Mouse (Mus musculus) heart, embryonic 11.5 days (tissue): ENCODE measurements around the gene Usp39. TPM values are rescaled to one million over a fixed set of nuclear protein-coding genes. Genes with fewer than 3 reads are reported as not detected.

Source experiments
- ATAC-seq: fragments of 200-750 bp; cut with Nextera tagmentation; replicated peaks from 2 replicates; pipeline ENCODE4 v1.8.0; 2017; ENCODE audit warnings: moderate library complexity; ENCODE audit not compliant: insufficient number of reproducible peaks, low FRiP score, low TSS enrichment
- H3K27ac ChIP-seq: fragments of 300-500 bp; sonication (generic); 2 replicates; pipeline ENCODE4 v1.5.1; 2014; ENCODE audit warnings: mild to moderate bottlenecking, low read depth, low read length
- H3K27me3 ChIP-seq: fragments of 300-500 bp; sonication (generic); 2 replicates; pipeline ENCODE4 v1.6.1; 2014; ENCODE audit warnings: mild to moderate bottlenecking, low read length, mixed read lengths; ENCODE audit not compliant: control insufficient read depth, insufficient read depth
- H3K36me3 ChIP-seq: fragments of 300-500 bp; sonication (generic); 2 replicates; pipeline ENCODE4 v1.6.1; 2014; ENCODE audit warnings: mild to moderate bottlenecking, low read length, moderate library complexity, mixed read lengths; ENCODE audit not compliant: control insufficient read depth, insufficient read depth
- H3K4me1 ChIP-seq: fragments of 300-500 bp; sonication (generic); 2 replicates; pipeline ENCODE4 v1.6.1; 2014; ENCODE audit warnings: low read length; ENCODE audit not compliant: control insufficient read depth, insufficient read depth
- H3K4me2 ChIP-seq: fragments of 300-500 bp; sonication (generic); 2 replicates; pipeline ENCODE4 v1.6.1; 2014; ENCODE audit warnings: mild to moderate bottlenecking, moderate library complexity
- H3K4me3 ChIP-seq: fragments of 300-500 bp; sonication (generic); 2 replicates; pipeline ENCODE4 v1.5.1; 2014; ENCODE audit warnings: low read depth, low read length
- H3K9ac ChIP-seq: fragments of 300-500 bp; sonication (generic); 2 replicates; pipeline ENCODE4 v1.6.1; 2014; ENCODE audit warnings: mild to moderate bottlenecking, low read depth, low read length, moderate library complexity
- H3K9me3 ChIP-seq: fragments of 300-500 bp; sonication (generic); replicated peaks from 2 replicates; pipeline ENCODE4 v1.6.1; 2016; ENCODE audit warnings: low read length; ENCODE audit not compliant: control insufficient read depth
- WGBS: fragments of 180-500 bp; shearing (Covaris S2); extraction: QIAGEN DNeasy Blood & Tissue Kit; methylation state at CpG from one replicate; pipeline ENCODE4 v1.1.7; 2014; ENCODE audit not compliant: insufficient replicate concordance; 5-methylcytosine and 5-hydroxymethylcytosine counted together
- polyA plus RNA-seq: library from polyadenylated mRNA; unstranded; fragments of >200 nt; fragmentation: Nextera tagmentation; extraction: Ambion mirVana; gene quantifications from 2 replicates; pipeline ENCODE4 v1.2.1, GENCODE M21; 2014

The Usp39 gene
- polyA plus RNA-seq, 1 experiment from 2014 or later, result 54.5 TPM

DNA sequence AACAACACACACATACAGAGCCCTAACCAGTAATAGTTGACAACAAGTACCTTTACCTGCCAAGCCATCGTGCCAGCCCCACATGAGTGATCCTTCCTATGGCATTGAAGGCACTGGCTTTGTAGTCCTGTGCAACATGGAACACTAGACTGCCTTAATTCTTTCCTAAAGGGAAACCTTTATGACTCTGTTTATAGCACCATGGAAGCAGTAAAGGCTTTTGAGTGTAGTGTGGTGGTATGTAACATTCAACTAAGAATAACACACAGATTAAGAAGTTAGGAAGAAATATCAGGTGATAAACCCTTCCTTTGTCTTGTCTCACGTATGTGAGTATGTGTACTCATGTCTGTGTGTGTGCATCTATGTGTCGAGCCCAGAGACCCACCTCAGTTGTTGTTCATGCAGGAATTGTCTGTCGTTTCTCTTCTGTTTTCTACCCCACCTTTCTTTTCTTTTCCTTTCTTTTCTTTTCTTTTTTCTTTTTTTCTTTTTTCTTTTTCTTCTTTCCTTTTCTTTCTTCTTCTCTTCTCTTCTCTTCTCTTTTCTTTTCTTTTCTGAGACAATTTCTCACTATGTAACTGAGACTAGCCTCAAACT, 22.0 kb upstream of the Usp39 start, which contains the start of gene Rnf181:
Gene Rnf181, minus strand, starts transcription at position 113 of the 600 bp plus-strand sequence.
- Histone ChIP-seq H3K27me3 (no peaks in the 10 kb centered on the region), H3K36me3 (no peaks in the 10 kb centered on the region), H3K4me1 (peaks cover 11% of the 10 kb centered on the region), H3K9ac (no peak within 1 kb of the TSS), H3K27ac (no peak within 1 kb of the TSS), H3K9me3 (no peaks in the 10 kb centered on the region), H3K4me2 (no peak within 1 kb of the TSS), H3K4me3 (no peak within 1 kb of the TSS)
- no peak for ATAC-seq
- 64% methylated on average over 4 of the region's 4 CpGs for WGBS

DNA sequence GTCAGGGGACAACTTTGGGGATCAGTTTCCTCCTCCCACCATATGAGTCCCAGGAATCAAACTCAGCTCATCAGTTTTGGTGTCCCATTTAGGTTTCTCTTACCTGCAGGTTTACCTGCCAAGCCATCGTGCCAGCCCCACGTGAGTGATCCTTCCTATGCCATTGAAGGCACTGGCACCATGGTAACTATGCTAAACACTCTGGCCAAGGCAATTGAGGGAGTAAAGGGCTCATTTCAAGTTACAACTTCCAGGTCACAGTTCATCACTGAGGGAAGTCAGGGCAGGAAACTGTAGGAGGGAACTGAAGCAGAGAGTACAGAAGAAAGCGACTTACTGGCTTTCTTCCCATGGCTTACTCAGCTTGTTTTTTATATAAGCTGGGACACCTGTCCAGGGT, 21.3 kb upstream of the Usp39 start:
- Histone ChIP-seq H3K4me2 (no peak overlapping the region), H3K9me3 (no peaks in the 10 kb centered on the region), H3K9ac (no peak overlapping the region), H3K4me1 (peaks cover 13% of the 10 kb centered on the region), H3K36me3 (no peaks in the 10 kb centered on the region), H3K4me3 (no peak overlapping the region), H3K27ac (no peak overlapping the region), H3K27me3 (no peaks in the 10 kb centered on the region)
- WGBS, result 67% methylated on average over 3 of the region's 3 CpGs
- ATAC-seq, result no peak

GRCm38 (mm10) chr6:72364985-72365384, 20.0 kb upstream of the Usp39 start:
- no peak for ATAC-seq
- H3K36me3 ChIP-seq, result 0 out of 2 replicates have a peak, but pooled peaks cover 5% of the 10 kb centered on the region
- H3K27me3 ChIP-seq, result no peaks in the 10 kb centered on the region
- no peak overlapping the region for H3K27ac ChIP-seq
- no peaks in the 10 kb centered on the region for H3K9me3 ChIP-seq
- no peak overlapping the region for H3K4me2 ChIP-seq
- H3K4me3 ChIP-seq, result no peak overlapping the region
- peaks cover 14% of the 10 kb centered on the region for H3K4me1 ChIP-seq
- H3K9ac ChIP-seq, result no peak overlapping the region
- WGBS, result 78% methylated on average over 6 of the region's 6 CpGs

DNA sequence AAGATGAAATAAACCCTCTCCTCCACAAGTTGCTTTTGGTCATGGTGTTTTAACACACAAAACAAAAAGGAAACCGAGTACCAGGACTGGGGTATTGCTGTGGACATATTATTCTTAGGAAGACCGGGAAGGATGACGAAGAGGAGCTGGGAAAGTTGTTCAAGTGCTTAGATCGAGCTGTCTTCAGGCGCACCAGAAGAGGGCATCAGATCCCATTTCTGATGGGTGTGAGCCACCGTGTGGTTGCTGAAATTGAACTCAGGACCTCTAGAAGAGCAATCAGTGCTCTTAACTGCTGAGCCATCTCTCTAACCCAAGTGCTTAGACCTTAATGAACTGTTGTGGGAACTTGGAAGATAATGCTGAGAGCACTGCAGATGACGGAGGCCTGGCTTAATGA, 19.0 kb upstream of the Usp39 start:
- Histone ChIP-seq H3K27ac (no peak overlapping the region), H3K27me3 (no peaks in the 10 kb centered on the region), H3K9me3 (no peaks in the 10 kb centered on the region), H3K4me1 (peaks cover 14% of the 10 kb centered on the region), H3K4me2 (no peak overlapping the region), H3K9ac (no peak overlapping the region), H3K36me3 (0 out of 2 replicates have a peak, but pooled peaks cover 5% of the 10 kb centered on the region), H3K4me3 (no peak overlapping the region)
- 45% methylated on average over 7 of the region's 7 CpGs for WGBS
- no peak for ATAC-seq

DNA sequence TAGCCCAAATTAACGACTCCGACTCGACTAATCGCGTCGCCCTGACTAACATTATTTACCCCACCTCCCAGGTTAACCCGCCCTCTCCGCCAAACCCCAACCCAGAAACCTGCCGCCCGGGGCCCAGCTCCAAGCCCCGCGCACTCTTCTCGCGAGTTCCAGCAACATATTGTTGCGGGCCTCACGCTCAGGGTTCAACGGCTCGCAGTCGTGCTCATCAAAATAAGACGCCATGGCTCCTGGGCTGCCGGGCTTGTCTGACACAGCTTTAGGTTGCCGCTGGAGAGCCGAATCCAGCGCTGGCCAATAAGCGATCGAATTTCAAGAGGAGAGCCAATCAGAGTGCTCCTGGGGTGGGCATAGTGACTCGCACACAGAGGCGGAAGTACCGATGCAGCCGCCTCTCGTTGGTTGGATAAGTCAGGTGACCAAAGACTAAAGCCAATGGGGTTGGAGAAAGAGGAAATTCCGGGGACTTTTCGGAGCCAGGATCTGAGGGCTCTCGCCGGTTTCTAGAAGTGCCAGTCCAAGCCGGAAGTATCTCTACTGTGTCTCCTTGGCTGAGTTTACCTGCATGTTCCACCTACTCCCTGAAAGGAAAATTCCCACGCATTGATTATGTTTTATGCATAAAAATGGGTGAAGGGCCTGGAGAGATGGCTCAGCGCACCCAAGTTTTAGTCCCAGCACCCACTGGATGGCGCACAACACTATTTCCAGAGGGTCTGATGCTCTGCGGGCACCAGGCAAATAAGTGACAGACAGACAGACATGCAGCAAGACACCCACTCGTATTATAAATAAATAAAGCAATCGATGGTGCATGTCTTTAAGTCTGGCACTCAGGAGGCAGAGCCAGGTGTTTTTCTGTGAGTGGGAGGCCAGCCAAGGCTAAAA, 17.4 kb upstream of the Usp39 start:
- Histone ChIP-seq H3K27ac (peak overlapping the region; percentile 63), H3K27me3 (no peaks in the 10 kb centered on the region)

GRCm38 (mm10) chr6:72361121-72361551, 16.2 kb upstream of the Usp39 start:
- peak overlapping the region; percentile 88 for H3K4me3 ChIP-seq
- no peaks in the 10 kb centered on the region for H3K9me3 ChIP-seq

More for the DNA sequence above, 17.4 kb upstream of the Usp39 start:
- peak overlapping the region; percentile 82 for H3K9ac ChIP-seq
- peaks cover 11% of the 10 kb centered on the region; the same call in 1 of the 2 replicates for H3K36me3 ChIP-seq
- under 1% methylated on average over 42 of the region's 42 CpGs for WGBS
- no peaks in the 10 kb centered on the region for H3K9me3 ChIP-seq
- H3K4me3 ChIP-seq, result peak overlapping the region; percentile 88
- H3K4me2 ChIP-seq, result peak overlapping the region; percentile 89
- peak; percentile 96 for ATAC-seq
- peaks cover 21% of the 10 kb centered on the region for H3K4me1 ChIP-seq

GRCm38 (mm10) chr6:72360599-72360935, 15.6 kb upstream of the Usp39 start:
- WGBS, result 73% methylated on average over 7 of the region's 7 CpGs
- Histone ChIP-seq H3K4me2 (no peak overlapping the region), H3K36me3 (peaks cover 11% of the 10 kb centered on the region; the same call in 1 of the 2 replicates), H3K9me3 (no peaks in the 10 kb centered on the region), H3K4me3 (no peak overlapping the region), H3K4me1 (peaks cover 33% of the 10 kb centered on the region), H3K9ac (peak overlapping the region; percentile 34; the same call in 1 of the 2 replicates), H3K27me3 (no peaks in the 10 kb centered on the region), H3K27ac (no peak overlapping the region)
- ATAC-seq, result no peak

More at GRCm38 (mm10) chr6:72361121-72361551, 16.2 kb upstream of the Usp39 start:
- H3K9ac ChIP-seq, result peak overlapping the region; percentile 82
- H3K4me2 ChIP-seq, result peak overlapping the region; percentile 89
- no peaks in the 10 kb centered on the region for H3K27me3 ChIP-seq
- peaks cover 28% of the 10 kb centered on the region for H3K4me1 ChIP-seq
- no peak for ATAC-seq
- peaks cover 11% of the 10 kb centered on the region; the same call in 1 of the 2 replicates for H3K36me3 ChIP-seq
- peak overlapping the region; percentile 29; the same call in 1 of the 2 replicates for H3K27ac ChIP-seq
- WGBS, result 23% methylated on average over 5 of the region's 5 CpGs

GRCm38 (mm10) chr6:72359891-72360598, 15.1 kb upstream of the Usp39 start:
- Histone ChIP-seq H3K9me3 (no peaks in the 10 kb centered on the region), H3K9ac (0 out of 2 replicates have a peak overlapping the region, but pooled peaks have one; percentile 34), H3K36me3 (peaks cover 11% of the 10 kb centered on the region; the same call in 1 of the 2 replicates), H3K27me3 (no peaks in the 10 kb centered on the region), H3K4me2 (no peak overlapping the region), H3K4me1 (peaks cover 34% of the 10 kb centered on the region), H3K27ac (no peak overlapping the region), H3K4me3 (no peak overlapping the region)
- ATAC-seq, result no peak
- 85% methylated on average over 11 of the region's 11 CpGs for WGBS
